Mouse (Mus musculus) E14TG2a.4 (cell line): ENCODE data around the gene Smg9.

Source experiments
- H3K27me3 ChIP-seq: 2 replicates; pipeline ENCODE4 v1.6.1; 2014; ENCODE audit warnings: low read length, control low read depth; ENCODE audit not compliant: insufficient read depth
- H3K36me3 ChIP-seq: 2 replicates; pipeline ENCODE4 v1.6.1; 2014; ENCODE audit warnings: low read length, control low read depth; ENCODE audit not compliant: insufficient read depth
- H3K4me1 ChIP-seq: replicated peaks from 2 replicates; pipeline ENCODE4 v1.6.1; 2014; ENCODE audit warnings: low read depth, low read length, control low read depth
- H3K4me3 ChIP-seq: replicated peaks from 2 replicates; pipeline ENCODE4 v1.5.1; 2014; ENCODE audit warnings: mild to moderate bottlenecking, low read length
- H3K9me3 ChIP-seq: 2 replicates; pipeline ENCODE4 v1.6.1; 2014; ENCODE audit warnings: low read length, control low read depth
- CTCF ChIP-seq: conservative IDR thresholded peaks from 2 replicates; pipeline ENCODE4 v1.5.1; 2014; ENCODE audit warnings: low read length
- NANOG ChIP-seq: IDR thresholded peaks from 2 replicates; pipeline ENCODE4 v1.6.1; 2014; ENCODE audit warnings: borderline replicate concordance, low read length, mixed read lengths
- POU5F1 ChIP-seq: IDR thresholded peaks from 2 replicates; pipeline ENCODE4 v1.6.1; 2014; ENCODE audit warnings: low read length, borderline replicate concordance

Smg9 gene

GRCm38 (mm10) chr7:24372786-24373185 lies 26.6 kb upstream of the Smg9 start:
- H3K36me3 ChIP-seq = no peaks in the 10 kb centered on the region
- H3K9me3 ChIP-seq = no peaks in the 10 kb centered on the region
- peaks cover 47% of the 10 kb centered on the region for H3K4me1 ChIP-seq
- TF ChIP-seq CTCF (no peak), POU5F1 (no peak), NANOG (no peak)
- H3K4me3 ChIP-seq = no peak overlapping the region
- peaks cover 54% of the 10 kb centered on the region for H3K27me3 ChIP-seq

DNA sequence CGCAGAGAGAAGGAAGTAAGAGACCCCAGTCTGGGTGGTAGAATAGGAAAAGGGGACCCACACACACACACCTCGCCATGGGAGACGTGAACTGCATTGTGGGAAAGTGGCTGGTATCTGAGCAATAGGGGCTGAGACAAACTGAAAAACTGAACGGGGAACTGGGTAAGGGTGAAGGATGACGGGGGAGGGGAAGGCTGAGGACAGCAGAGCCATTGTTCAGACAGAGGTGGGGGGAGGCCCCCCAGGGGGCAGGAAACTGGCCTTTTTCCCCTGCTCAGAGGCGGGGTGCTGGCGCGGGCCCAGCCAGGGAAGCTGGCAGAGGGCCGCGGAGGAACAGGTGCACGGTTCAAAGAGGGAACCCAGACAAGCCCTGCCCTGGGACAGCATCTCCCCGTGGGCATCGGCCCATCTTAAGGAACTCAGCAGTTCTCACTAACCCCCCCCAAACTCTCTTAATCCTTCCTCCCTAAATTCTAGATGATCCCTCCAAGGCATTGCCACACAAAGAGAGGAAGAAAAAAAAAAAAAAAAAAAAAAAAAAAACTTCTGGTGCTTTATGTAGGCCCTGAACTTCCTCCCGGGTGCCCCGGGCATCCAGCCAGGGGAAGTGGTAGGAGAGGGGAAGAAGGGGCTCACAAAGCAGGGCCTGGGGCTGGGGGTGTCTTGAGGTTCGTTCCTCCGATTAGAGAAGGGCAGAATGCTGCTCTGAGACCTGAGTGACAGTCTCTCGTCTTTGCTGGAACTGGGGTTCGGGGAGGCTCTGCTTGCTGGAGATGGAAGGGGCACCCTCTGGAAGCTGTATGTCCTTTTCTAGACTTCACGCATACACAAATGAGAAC lies 25.7 kb upstream of the Smg9 start:
- peaks cover 61% of the 10 kb centered on the region for H3K27me3 ChIP-seq
- H3K9me3 ChIP-seq = no peaks in the 10 kb centered on the region
- H3K4me3 ChIP-seq = no peak overlapping the region
- no peak for TF ChIP-seq POU5F1
- TF ChIP-seq CTCF = no peak
- no peak for TF ChIP-seq NANOG
- peaks cover 47% of the 10 kb centered on the region for H3K4me1 ChIP-seq
- no peaks in the 10 kb centered on the region for H3K36me3 ChIP-seq

- Histone ChIP-seq H3K4me3 (peak overlapping the region; percentile 79), H3K9me3 (no peaks in the 10 kb centered on the region), H3K4me1 (peaks cover 44% of the 10 kb centered on the region), H3K27me3 (peaks cover 63% of the 10 kb centered on the region), H3K36me3 (no peaks in the 10 kb centered on the region)
- TF ChIP-seq CTCF (no peak), POU5F1 (no peak), NANOG (no peak)
These were observed 23.0 kb upstream of the Smg9 start for GRCm38 (mm10) chr7:24376456-24376855.

GRCm38 (mm10) chr7:24377091-24377865 lies 22.1 kb upstream of the Smg9 start:
- Histone ChIP-seq H3K36me3 (no peaks in the 10 kb centered on the region), H3K4me1 (peaks cover 43% of the 10 kb centered on the region), H3K27me3 (peaks cover 66% of the 10 kb centered on the region), H3K4me3 (peak overlapping the region; percentile 79), H3K9me3 (no peaks in the 10 kb centered on the region)
- TF ChIP-seq NANOG (no peak), CTCF (no peak), POU5F1 (no peak)

GRCm38 (mm10) chr7:24378049-24378701 lies 21.2 kb upstream of the Smg9 start:
- no peaks in the 10 kb centered on the region for H3K9me3 ChIP-seq
- H3K4me3 ChIP-seq = no peak overlapping the region
- no peaks in the 10 kb centered on the region for H3K36me3 ChIP-seq
- H3K27me3 ChIP-seq = peaks cover 63% of the 10 kb centered on the region
- no peak for TF ChIP-seq POU5F1
- no peak for TF ChIP-seq NANOG
- TF ChIP-seq CTCF = no peak
- peaks cover 40% of the 10 kb centered on the region for H3K4me1 ChIP-seq

GRCm38 (mm10) chr7:24379934-24380333 lies 19.5 kb upstream of the Smg9 start:
- Histone ChIP-seq H3K36me3 (no peaks in the 10 kb centered on the region), H3K27me3 (peaks cover 68% of the 10 kb centered on the region), H3K4me3 (no peak overlapping the region), H3K4me1 (peaks cover 43% of the 10 kb centered on the region), H3K9me3 (no peaks in the 10 kb centered on the region)
- TF ChIP-seq POU5F1 (no peak), NANOG (no peak)

GRCm38 (mm10) chr7:24380370-24380769 lies 19.0 kb upstream of the Smg9 start:
- peaks cover 43% of the 10 kb centered on the region for H3K4me1 ChIP-seq
- no peaks in the 10 kb centered on the region for H3K36me3 ChIP-seq
- H3K9me3 ChIP-seq = no peaks in the 10 kb centered on the region
- TF ChIP-seq POU5F1 (no peak), NANOG (no peak), CTCF (no peak)
- H3K27me3 ChIP-seq = peaks cover 68% of the 10 kb centered on the region
- H3K4me3 ChIP-seq = no peak overlapping the region

DNA sequence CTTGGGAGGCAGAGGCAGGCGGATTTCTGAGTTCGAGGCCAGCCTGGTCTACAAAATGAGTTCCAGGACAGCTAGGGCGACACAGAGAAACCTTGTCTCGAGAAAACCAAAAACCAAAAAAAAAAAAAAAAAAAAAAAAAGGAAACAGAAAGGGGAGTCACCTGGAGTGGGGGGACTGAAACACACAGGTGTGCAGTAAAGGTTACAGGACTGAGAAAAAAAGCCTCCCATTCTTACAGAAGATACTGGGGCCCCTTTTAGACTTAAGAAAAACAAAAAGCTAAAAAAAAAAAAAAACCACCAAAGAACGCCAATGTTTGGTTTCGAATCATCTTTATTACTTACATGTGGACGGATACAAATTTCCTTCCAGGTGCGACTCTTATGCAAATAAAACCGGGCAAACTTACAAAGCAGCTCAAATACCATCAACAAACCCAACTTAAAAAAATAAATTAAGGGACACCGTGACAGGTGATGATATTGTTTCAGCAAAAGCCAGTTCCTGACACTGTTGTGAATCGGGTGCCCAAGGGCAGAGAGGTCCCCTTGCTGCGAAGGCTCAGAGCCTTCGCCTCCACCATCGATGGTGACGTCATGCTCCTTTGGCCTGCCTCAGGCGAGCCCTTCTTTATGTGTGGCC lies 16.6 kb upstream of the Smg9 start:
- Histone ChIP-seq H3K27me3 (peaks cover 57% of the 10 kb centered on the region), H3K4me3 (no peak overlapping the region), H3K4me1 (peaks cover 46% of the 10 kb centered on the region), H3K9me3 (no peaks in the 10 kb centered on the region), H3K36me3 (no peaks in the 10 kb centered on the region)
- no peak for TF ChIP-seq CTCF
- no peak for TF ChIP-seq NANOG
- no peak for TF ChIP-seq POU5F1
